12 mouse cellular contexts compared by ENCODE assay signal in the genomic region with DNA sequence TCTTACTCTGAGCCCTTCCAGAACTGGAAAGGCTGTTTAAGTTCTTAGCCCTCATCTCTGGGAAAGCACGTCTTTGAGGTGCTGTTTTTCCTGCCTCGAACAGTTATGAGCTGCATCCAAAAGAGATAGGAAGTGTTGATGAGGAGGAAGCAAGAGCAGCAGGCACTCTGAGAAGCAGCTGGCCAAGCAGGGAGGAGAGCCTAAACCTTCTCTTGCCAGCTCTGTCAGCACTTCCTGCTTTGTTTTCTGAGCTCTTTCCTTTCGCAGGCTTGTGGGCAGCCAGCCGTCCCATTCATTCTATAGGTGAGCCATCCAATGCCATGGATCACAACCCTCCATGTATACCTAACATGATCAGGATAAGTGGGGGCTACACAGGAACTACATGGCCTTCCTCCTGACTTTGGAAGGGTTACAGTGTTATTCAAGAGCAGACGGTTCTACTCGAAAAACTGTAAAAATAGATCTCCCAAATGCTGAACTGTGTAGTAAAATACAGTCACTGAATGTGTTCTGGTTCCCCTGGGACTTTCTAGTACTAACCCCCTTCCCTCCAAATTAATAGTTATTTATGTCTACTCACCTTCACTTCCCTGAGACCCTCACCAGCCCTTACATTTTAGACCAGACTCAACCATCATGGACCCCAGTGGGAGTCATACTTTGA.
DNase-seq lines count a peak whose midpoint lies in the region; ATAC-seq and TF ChIP-seq lines count a peak whose summit lies in the region.
"Had no signal": no experiment of that assay in that cellular context is flagged by ENCODE, and none has a peak within 500 bp of the region (broad histone marks: within the 10 kb centered on the region; RNA-seq: fewer than 3 reads in every experiment).

No protein-coding gene starts in this region.

- peaks cover 5% of the 10 kb centered on the region; the same call in 1 of the 2 replicates for H3K4me1 ChIP-seq in forebrain, postnatal 0 days (ENCODE audit: insufficient read depth)
- H3K4me1 ChIP-seq in forebrain, embryonic 13.5 days, result no peaks in the 10 kb centered on the region
- H3K4me1 ChIP-seq: heart, embryonic 15.5 days; limb, embryonic 15.5 days had no signal

- no peak overlapping the region for H3K4me3 ChIP-seq in forebrain, postnatal 0 days (ENCODE audit: low read depth, low read length)
- H3K4me3 ChIP-seq in forebrain, embryonic 13.5 days, result no peak overlapping the region
- H3K4me3 ChIP-seq: heart, embryonic 15.5 days; limb, embryonic 15.5 days had no signal

- peak overlapping the region; percentile 80 for H3K27ac ChIP-seq in forebrain, postnatal 0 days (ENCODE audit: low read depth, low read length)
- no peak overlapping the region for H3K27ac ChIP-seq in forebrain, embryonic 13.5 days
- H3K27ac ChIP-seq: heart, embryonic 15.5 days; limb, embryonic 15.5 days had no signal

- no peak overlapping the region for H3K9ac ChIP-seq in forebrain, postnatal 0 days
- no peak overlapping the region for H3K9ac ChIP-seq in forebrain, embryonic 13.5 days
- H3K9ac ChIP-seq: heart, embryonic 15.5 days; limb, embryonic 15.5 days had no signal

- H3K36me3 ChIP-seq in forebrain, postnatal 0 days (ENCODE audit: insufficient read depth), result no peaks in the 10 kb centered on the region
- H3K36me3 ChIP-seq in forebrain, embryonic 13.5 days (ENCODE audit: poor library complexity, severe bottlenecking), result peaks cover 8% of the 10 kb centered on the region; the same call in 1 of the 2 replicates

- no peak for TF ChIP-seq CTCF in forebrain, postnatal 0 days (IDR thresholded peaks at IDR 0.05; ENCODE audit: low read depth)

- no peaks in the 10 kb centered on the region for H3K27me3 ChIP-seq in forebrain, postnatal 0 days (ENCODE audit: insufficient read depth, low read length)
- no peaks in the 10 kb centered on the region for H3K27me3 ChIP-seq in forebrain, embryonic 13.5 days
- H3K27me3 ChIP-seq: heart, embryonic 15.5 days; limb, embryonic 15.5 days; Patski had no signal

- H3K9me3 ChIP-seq in forebrain, postnatal 0 days (ENCODE audit: low read length), result no peaks in the 10 kb centered on the region
- no peaks in the 10 kb centered on the region for H3K9me3 ChIP-seq in forebrain, embryonic 13.5 days (replicated peaks)
- H3K9me3 ChIP-seq: heart, embryonic 15.5 days; limb, embryonic 15.5 days had no signal

- WGBS in forebrain, postnatal 0 days, result 56% methylated on average over 6 of the region's 6 CpGs
- 81% methylated on average over 6 of the region's 6 CpGs for WGBS in forebrain, embryonic 13.5 days

- no peak overlapping the region for H3K4me2 ChIP-seq in forebrain, postnatal 0 days (ENCODE audit: low read depth)
- no peak overlapping the region for H3K4me2 ChIP-seq in forebrain, embryonic 13.5 days
- H3K4me2 ChIP-seq: heart, embryonic 15.5 days; limb, embryonic 15.5 days had no signal

- peak; percentile 82 for ATAC-seq in forebrain, postnatal 0 days
- no peak for ATAC-seq in forebrain, embryonic 13.5 days
- peak; percentile 46 to 57; a peak in 3 of 4 replicates for ATAC-seq in hematopoietic stem cell, adult 5-6 weeks (replicated peaks in 1 of 2; ENCODE audit: insufficient read depth in 1 of 2, low FRiP score in 2 of 2, low TSS enrichment in 1 of 2, low read depth in 1 of 2, poor library complexity in 2 of 2, severe bottlenecking in 2 of 2)
- ATAC-seq: Patski had no signal

- intact Hi-C loops in left cerebral cortex, postnatal 36 days (cut with DNase I), result no loop called here

- DNase-seq in forebrain, postnatal 0 days, result peak; percentile 79
- peak; percentile 91 for DNase-seq in cerebellum, adult 11-12 months
- DNase-seq in left cerebral cortex, postnatal 36 days (ENCODE audit: low spot score in 2 of 2), result peak; percentile 54 to 61
- no peak for DNase-seq in thymus, postnatal 25 days
- DNase-seq in testis, postnatal 10 days (ENCODE audit: low spot score), result no peak
- no peak for DNase-seq in adrenal gland, postnatal 14 days
- DNase-seq: kidney, adult 2 months had no signal

Comparison
In these comparisons a context has a peak if more than half of its experiments do, and no peak if none do; other contexts are left out.
1. DNase-seq: peak in forebrain, postnatal 0 days (single experiment), cerebellum, adult 11-12 months (single experiment) and left cerebral cortex, postnatal 36 days (2 of 2); none in thymus, postnatal 25 days (single experiment), testis, postnatal 10 days (single experiment) and adrenal gland, postnatal 14 days (single experiment).